Mouse (Mus musculus) myocyte (in vitro differentiated cells): Measurements from ENCODE around the gene Sparc. TPM values are rescaled to one million over a fixed set of nuclear protein-coding genes. Genes with fewer than 3 reads are reported as not detected.

Experiments used
- H3K27me3 ChIP-seq: one replicate; pipeline ENCODE4 v1.6.1; 2011; ENCODE audit not compliant: control insufficient read depth, insufficient read depth, insufficient read length
- H3K36me3 ChIP-seq: one replicate; pipeline ENCODE4 v1.6.1; 2011; ENCODE audit not compliant: control insufficient read depth, insufficient read depth
- H3K4me2 ChIP-seq: one replicate; pipeline ENCODE4 v1.6.1; 2011; ENCODE audit warnings: low read depth, control low read depth
- H3K4me3 ChIP-seq: one replicate; pipeline ENCODE4 v1.5.1; 2011; ENCODE audit warnings: mild to moderate bottlenecking, control low read depth, moderate library complexity
- H3K79me2 ChIP-seq: one replicate; pipeline ENCODE4 v1.6.1; 2011; ENCODE audit not compliant: control insufficient read depth, insufficient read depth
- H3ac ChIP-seq: one replicate; pipeline ENCODE4 v1.6.1; 2011; ENCODE audit not compliant: control insufficient read depth, insufficient read length
- CEBPB ChIP-seq: IDR thresholded peaks from 2 replicates; pipeline ENCODE4 v1.6.1; 2011; ENCODE audit warnings: mild to moderate bottlenecking, moderate library complexity; ENCODE audit not compliant: poor library complexity, insufficient read depth, severe bottlenecking
- E2F4 ChIP-seq: IDR thresholded peaks from one replicate; pipeline ENCODE4 v1.6.1; 2011; ENCODE audit warnings: mild to moderate bottlenecking, control low read depth, moderate library complexity; ENCODE audit not compliant: insufficient read depth
- MAX ChIP-seq: IDR thresholded peaks from one replicate; pipeline ENCODE4 v1.6.1; 2011; ENCODE audit warnings: low read depth, mild to moderate bottlenecking, control low read depth
- MYOD1 ChIP-seq, 3 experiments: IDR thresholded peaks; one replicate each; pipeline ENCODE4 v1.6.1; 2011; ENCODE audit warnings: control low read depth in 2 of 3, low read depth in 2 of 3, mild to moderate bottlenecking in 2 of 3, moderate library complexity in 1 of 3; ENCODE audit not compliant: insufficient read length in 2 of 3, control insufficient read depth in 1 of 3
- MYOG ChIP-seq, 3 experiments: IDR thresholded peaks; one replicate each; pipeline ENCODE4 v1.6.1; 2011; ENCODE audit warnings: control low read depth in 2 of 3, low read depth in 2 of 3, mild to moderate bottlenecking in 2 of 3; ENCODE audit not compliant: insufficient read length in 2 of 3, control insufficient read depth in 1 of 3, insufficient read depth in 1 of 3
- POLR2A ChIP-seq: IDR thresholded peaks from one replicate; pipeline ENCODE4 v1.6.1; 2011; ENCODE audit warnings: low read depth, mild to moderate bottlenecking, control low read depth, moderate library complexity; ENCODE audit not compliant: insufficient read length
- POLR2AphosphoS2 ChIP-seq: IDR thresholded peaks from one replicate; pipeline ENCODE4 v1.6.1; 2011; ENCODE audit warnings: low read depth, control low read depth; ENCODE audit not compliant: insufficient read length
- REST ChIP-seq: IDR thresholded peaks from one replicate; pipeline ENCODE4 v1.6.1; 2011; ENCODE audit warnings: mild to moderate bottlenecking, control low read depth, moderate library complexity; ENCODE audit not compliant: insufficient read depth, insufficient read length
- SRF ChIP-seq: IDR thresholded peaks from one replicate; pipeline ENCODE4 v1.6.1; 2011; ENCODE audit warnings: low read depth; ENCODE audit not compliant: control insufficient read depth, insufficient read length
- TCF12 ChIP-seq: IDR thresholded peaks from one replicate; pipeline ENCODE4 v1.6.1; 2011; ENCODE audit warnings: mild to moderate bottlenecking, control low read depth; ENCODE audit not compliant: poor library complexity, insufficient read depth, severe bottlenecking
- TCF3 ChIP-seq: IDR thresholded peaks from one replicate; pipeline ENCODE4 v1.6.1; 2011; ENCODE audit warnings: low read depth, control low read depth; ENCODE audit not compliant: insufficient read length
- USF1 ChIP-seq: IDR thresholded peaks from one replicate; pipeline ENCODE4 v1.6.1; 2011; ENCODE audit warnings: low read depth, mild to moderate bottlenecking, control low read depth, moderate library complexity
- polyA plus RNA-seq: library from polyadenylated mRNA; unstranded; fragments of >200 nt; fragmentation: generic; extraction: Trizol; gene quantifications from one replicate; pipeline ENCODE4 v1.2.1, GENCODE M21; 2012; ENCODE audit warnings: missing spikeins

Gene Sparc
- polyA plus RNA-seq, 1 experiment, result 1,961 TPM

DNA sequence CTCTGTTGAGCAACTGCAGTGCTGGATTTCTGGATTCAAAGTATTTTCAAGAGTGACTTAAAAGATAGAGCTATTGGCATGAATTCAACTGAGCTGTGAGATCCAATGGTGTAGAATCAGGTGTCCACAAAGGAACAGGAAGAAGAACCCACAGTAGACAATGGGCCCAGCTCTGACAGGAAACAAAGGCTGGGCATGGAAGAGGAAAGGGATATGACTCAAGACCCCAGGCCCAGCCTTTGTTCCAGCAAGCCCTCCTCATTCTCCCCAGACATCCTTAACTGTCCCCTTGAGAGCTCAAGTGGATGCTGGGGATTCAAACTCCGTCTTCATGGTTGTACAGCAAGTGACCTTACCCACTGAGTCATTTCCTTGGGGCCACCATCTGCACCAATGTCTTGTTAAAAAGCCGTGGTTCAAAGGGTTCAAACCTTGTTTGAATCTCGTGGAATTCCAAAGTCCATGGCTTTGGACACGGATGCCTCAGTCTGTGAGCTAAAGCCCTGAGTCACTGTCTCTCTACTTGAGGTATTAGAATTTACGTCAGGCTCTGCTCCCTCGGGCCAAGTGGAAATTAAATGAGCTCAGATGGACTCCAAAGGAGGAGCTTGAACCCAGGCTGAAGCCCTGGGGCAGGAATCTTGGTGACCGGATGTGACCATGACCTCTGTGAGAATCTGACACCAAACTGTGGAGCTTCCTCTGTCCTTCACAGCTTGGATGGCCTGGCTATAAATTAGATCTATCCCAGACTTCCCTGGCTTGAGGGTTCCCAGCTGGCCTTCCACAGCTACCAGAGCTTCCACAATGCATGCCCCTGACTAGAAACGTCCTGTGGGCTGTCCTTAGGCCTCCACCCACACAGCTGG is 17.1 kb downstream of the Sparc start:
- no peak overlapping the region for H3K4me2 ChIP-seq
- no peak for TF ChIP-seq POLR2A
- no peak for TF ChIP-seq SRF
- no peak for TF ChIP-seq POLR2AphosphoS2
- TF ChIP-seq USF1, result no peak
- no peak for TF ChIP-seq TCF12
- TF ChIP-seq MYOD1 (IDR thresholded peaks at IDR 0.05; ENCODE audit: control insufficient read depth in 1 of 3, insufficient read length in 2 of 3, low read depth in 2 of 3), result no peak
- no peak for TF ChIP-seq E2F4
- no peak for TF ChIP-seq MYOG (IDR thresholded peaks at IDR 0.05; ENCODE audit: control insufficient read depth in 1 of 3, insufficient read depth in 1 of 3, insufficient read length in 2 of 3, low read depth in 2 of 3)
- H3K79me2 ChIP-seq, result peaks cover 23% of the 10 kb centered on the region
- no peak overlapping the region for H3ac ChIP-seq
- no peaks in the 10 kb centered on the region for H3K27me3 ChIP-seq
- peaks cover 80% of the 10 kb centered on the region for H3K36me3 ChIP-seq
- no peak overlapping the region for H3K4me3 ChIP-seq

DNA sequence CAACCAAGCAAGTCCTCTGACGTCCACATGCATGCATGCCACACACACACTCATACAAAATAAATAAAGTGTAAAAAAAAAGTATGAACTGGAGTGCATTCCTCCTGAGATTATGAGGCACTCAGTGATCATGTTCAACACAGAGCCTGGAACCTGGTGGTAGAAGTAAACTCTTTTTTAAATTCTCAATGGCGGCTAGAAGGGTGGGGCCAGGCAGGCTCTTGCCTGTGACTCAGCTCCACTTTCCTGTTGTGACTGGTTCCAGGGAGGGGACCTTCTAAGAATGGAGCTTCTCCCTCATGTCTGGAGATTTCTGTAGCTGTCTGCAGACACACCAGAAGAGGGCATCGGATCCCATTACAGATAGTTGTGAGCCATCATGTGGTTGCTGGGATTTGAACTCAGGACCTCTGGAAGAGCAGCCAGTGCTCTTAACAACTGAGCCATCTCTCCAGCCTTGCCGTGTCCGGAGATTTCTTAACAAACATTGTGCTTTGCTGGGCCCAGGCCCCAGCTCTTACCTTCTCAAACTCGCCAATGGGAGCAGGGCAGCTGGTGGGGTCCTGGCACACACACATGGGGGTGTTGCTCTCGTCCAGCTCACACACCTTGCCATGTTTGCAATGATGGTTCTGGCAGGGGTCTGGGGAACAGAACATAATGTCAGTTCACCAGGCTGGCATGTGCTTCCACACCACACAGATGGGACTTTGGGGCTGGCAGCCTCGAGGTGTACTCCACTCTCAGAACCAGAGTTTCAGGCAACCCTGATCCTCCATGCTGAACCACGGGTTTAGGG is 18.1 kb downstream of the Sparc start:
- Histone ChIP-seq H3K4me3 (no peak overlapping the region), H3K4me2 (no peak overlapping the region), H3K27me3 (no peaks in the 10 kb centered on the region), H3K79me2 (peaks cover 13% of the 10 kb centered on the region), H3K36me3 (peaks cover 76% of the 10 kb centered on the region), H3ac (no peak overlapping the region)
- TF ChIP-seq POLR2AphosphoS2 (peak; percentile 60), MYOD1 (IDR thresholded peaks at IDR 0.05; ENCODE audit: control insufficient read depth in 1 of 3, insufficient read length in 2 of 3, low read depth in 2 of 3) (no peak), TCF3 (no peak)

DNA sequence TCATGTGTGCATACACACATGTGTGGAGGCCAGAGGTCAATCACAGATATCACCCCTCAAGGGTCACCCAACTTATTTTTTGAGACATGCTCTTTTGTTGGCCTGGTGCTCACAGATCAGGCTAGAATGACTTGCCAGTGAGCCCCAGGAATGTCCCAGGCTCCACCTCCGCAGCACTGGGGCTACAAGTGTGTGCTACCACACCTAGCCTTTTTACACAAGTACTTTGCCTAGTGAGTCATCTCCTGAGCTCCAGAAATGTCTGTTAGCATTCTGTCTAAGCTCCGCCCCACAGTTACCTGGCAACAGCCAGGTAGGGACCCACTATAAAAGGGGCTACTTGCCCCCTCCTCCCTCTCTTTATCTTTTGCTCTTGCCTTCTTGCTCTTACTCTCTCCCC is 22.1 kb downstream of the Sparc start:
- H3K27me3 ChIP-seq, result no peaks in the 10 kb centered on the region
- peaks cover 6% of the 10 kb centered on the region for H3K79me2 ChIP-seq
- H3K4me3 ChIP-seq, result no peak overlapping the region
- TF ChIP-seq USF1 (no peak), SRF (no peak), TCF12 (no peak), TCF3 (no peak), POLR2A (no peak), MYOG (IDR thresholded peaks at IDR 0.05; ENCODE audit: control insufficient read depth in 1 of 3, insufficient read depth in 1 of 3, insufficient read length in 2 of 3, low read depth in 2 of 3) (no peak), MYOD1 (IDR thresholded peaks at IDR 0.05; ENCODE audit: control insufficient read depth in 1 of 3, insufficient read length in 2 of 3, low read depth in 2 of 3) (no peak)
- H3K4me2 ChIP-seq, result no peak overlapping the region
- H3ac ChIP-seq, result no peak overlapping the region
- H3K36me3 ChIP-seq, result peaks cover 76% of the 10 kb centered on the region

DNA sequence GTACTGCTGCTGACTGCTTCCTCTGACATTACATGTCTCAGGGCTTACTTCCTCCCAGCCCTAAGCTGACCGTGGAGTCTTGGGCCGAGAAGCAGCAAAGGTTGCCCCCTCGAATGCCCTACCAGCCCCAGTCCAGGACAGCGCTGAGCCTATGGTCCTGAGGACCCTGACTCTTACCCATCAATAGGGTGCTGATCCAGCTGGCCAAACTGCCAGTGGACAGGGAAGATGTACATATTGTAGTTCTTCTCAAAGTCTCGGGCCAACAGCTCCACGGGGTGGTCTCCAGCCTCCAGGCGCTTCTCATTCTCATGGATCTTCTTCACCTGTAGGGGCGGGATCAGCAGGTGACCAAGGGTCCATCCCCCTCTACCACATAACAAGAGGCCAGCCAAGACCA is 24.6 kb downstream of the Sparc start:
- H3K36me3 ChIP-seq, result peaks cover 63% of the 10 kb centered on the region
- H3K4me2 ChIP-seq, result no peak overlapping the region
- no peak overlapping the region for H3K4me3 ChIP-seq
- no peak overlapping the region for H3ac ChIP-seq
- TF ChIP-seq MYOD1 (IDR thresholded peaks at IDR 0.05; ENCODE audit: control insufficient read depth in 1 of 3, insufficient read length in 2 of 3, low read depth in 2 of 3) (no peak), TCF3 (no peak), TCF12 (no peak), CEBPB (no peak), SRF (no peak), MAX (no peak), POLR2A (no peak), POLR2AphosphoS2 (no peak), REST (no peak)
- peaks cover 4% of the 10 kb centered on the region for H3K79me2 ChIP-seq
- no peaks in the 10 kb centered on the region for H3K27me3 ChIP-seq

DNA sequence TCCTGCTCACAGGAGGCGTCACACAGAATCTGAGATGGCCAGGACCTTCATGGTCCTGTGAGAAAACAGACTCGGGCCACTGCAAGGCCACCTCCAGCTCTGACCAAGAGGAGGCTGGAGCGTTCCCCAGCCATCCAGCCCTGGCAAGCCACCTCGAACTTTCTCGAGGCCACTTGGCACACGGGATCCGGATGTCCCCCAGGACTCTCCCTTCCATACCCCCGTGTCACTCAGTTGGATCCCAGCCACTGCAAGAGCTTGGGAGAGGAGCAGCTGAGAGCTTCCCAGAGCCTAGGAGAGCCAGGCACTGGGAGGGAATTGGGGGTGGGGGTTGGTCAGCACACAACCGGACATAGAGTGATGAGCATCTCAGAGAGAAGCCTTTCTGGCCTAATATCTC is 25.5 kb downstream of the Sparc start:
- Histone ChIP-seq H3K4me3 (no peak overlapping the region), H3ac (no peak overlapping the region), H3K4me2 (no peak overlapping the region), H3K36me3 (peaks cover 57% of the 10 kb centered on the region), H3K27me3 (no peaks in the 10 kb centered on the region), H3K79me2 (peaks cover 4% of the 10 kb centered on the region)
- TF ChIP-seq USF1, result no peak
